Mouse (Mus musculus) C2C12 (cell line): Measurements from ENCODE around the gene Cutc.

Experiments
- CTCF ChIP-seq: IDR thresholded peaks from one replicate; pipeline ENCODE4 v1.5.1; 2011; ENCODE audit not compliant: control insufficient read depth, insufficient read depth, insufficient read length
- MAX ChIP-seq: IDR thresholded peaks from one replicate; pipeline ENCODE4 v1.6.1; 2011; ENCODE audit warnings: mild to moderate bottlenecking, control low read depth
- MYOG ChIP-seq: IDR thresholded peaks from one replicate; pipeline ENCODE4 v1.6.1; 2011; ENCODE audit not compliant: control insufficient read depth, insufficient read length; ENCODE audit errors: extremely low read depth
- USF1 ChIP-seq: IDR thresholded peaks from one replicate; pipeline ENCODE4 v1.6.1; 2011; ENCODE audit warnings: low read depth, mild to moderate bottlenecking, control low read depth, moderate library complexity

GRCm38 (mm10) chr19:43801427-43802051 is 48.7 kb downstream of the Cutc start:
- no peak for TF ChIP-seq CTCF
- no peak for TF ChIP-seq USF1
- TF ChIP-seq MAX: no peak
- TF ChIP-seq MYOG: no peak
